Mouse (Mus musculus): ENCODE measurements around the gene Ccdc34. TPM values are rescaled to one million over a fixed set of nuclear protein-coding genes. Genes with fewer than 3 reads are reported as not detected.
A peak's percentile ranks its signal among the peaks of the same experiment; 100 is the strongest.

Gene Ccdc34
- polyA plus RNA-seq, 2 experiments = 36.1 to 37.3 TPM

GRCm38 (mm10) chr2:110201770-110202169, 184.2 kb downstream of the Ccdc34 start:
- H3K9ac ChIP-seq (ENCODE audit: low read depth, low read length, severe bottlenecking) = no peak overlapping the region
- TF ChIP-seq POLR2A (IDR thresholded peaks at IDR 0.05; ENCODE audit: borderline replicate concordance, extremely low read depth, insufficient read depth, insufficient read length) = no peak
- ATAC-seq (ENCODE audit: low FRiP score, low read depth) = no peak
- H3K27ac ChIP-seq (replicated peaks; ENCODE audit: low read depth, low read length) = no peak overlapping the region
- H3K4me2 ChIP-seq (replicated peaks; ENCODE audit: low read depth, low read length, severe bottlenecking) = no peak overlapping the region
- no peak overlapping the region for H3K4me3 ChIP-seq (replicated peaks; ENCODE audit: low read length)
- WGBS = 41% methylated on average over 4 of the region's 4 CpGs
- H3K36me3 ChIP-seq (ENCODE audit: control insufficient read depth, insufficient read depth, low read length) = no peaks in the 10 kb centered on the region
- no peaks in the 10 kb centered on the region for H3K9me3 ChIP-seq (ENCODE audit: control insufficient read depth, low read length)
- no peaks in the 10 kb centered on the region for H3K27me3 ChIP-seq (ENCODE audit: control insufficient read depth, insufficient read depth, low read length)
- H3K4me1 ChIP-seq (ENCODE audit: control insufficient read depth, insufficient read depth, low read length) = 0 out of 2 replicates have a peak, but pooled peaks cover 3% of the 10 kb centered on the region
- no peak for DNase-seq (ENCODE audit: low spot score)

DNA sequence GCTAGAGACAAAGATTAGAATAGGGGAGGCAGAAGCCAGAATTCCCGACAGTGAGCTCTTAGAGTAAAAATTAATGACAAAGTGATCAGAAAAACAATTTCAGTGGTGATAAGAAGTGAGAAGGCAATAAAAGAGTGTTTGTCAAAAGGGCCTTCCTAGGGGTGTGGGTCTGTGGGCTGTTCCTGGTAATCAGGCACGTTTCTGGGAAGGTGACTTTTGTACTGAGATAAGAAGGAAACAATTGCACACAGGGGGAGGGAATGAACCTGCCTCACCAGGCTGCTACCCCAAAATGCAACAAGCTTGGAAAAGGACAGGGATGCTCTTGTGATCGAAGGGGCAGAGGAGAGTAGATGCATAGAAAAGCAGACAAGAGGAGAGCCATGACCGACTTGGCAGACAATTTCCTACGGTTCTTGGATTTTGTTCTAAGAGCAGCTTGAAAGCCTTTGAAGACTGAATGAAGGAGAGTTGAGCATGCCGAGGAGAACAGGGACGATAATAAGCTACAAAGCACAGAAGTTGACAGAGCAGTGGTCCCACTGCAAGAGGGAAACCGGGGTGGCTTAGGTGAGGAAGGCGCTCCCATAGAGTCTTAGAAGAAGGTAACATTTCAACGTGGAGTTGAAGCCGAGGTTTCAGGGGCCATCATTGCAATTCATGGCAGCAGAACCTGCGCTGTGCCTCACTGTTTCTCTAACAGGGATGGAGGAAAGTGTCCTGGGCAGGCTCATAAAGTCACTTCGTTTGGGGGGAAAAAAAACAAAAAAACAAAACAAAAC, 185.3 kb downstream of the Ccdc34 start:
- Histone ChIP-seq H3K36me3 (ENCODE audit: control insufficient read depth, insufficient read depth, low read length) (no peaks in the 10 kb centered on the region), H3K27ac (replicated peaks; ENCODE audit: low read depth, low read length) (no peak overlapping the region), H3K4me2 (replicated peaks; ENCODE audit: low read depth, low read length, severe bottlenecking) (no peak overlapping the region), H3K9ac (ENCODE audit: low read depth, low read length, severe bottlenecking) (no peak overlapping the region), H3K4me3 (replicated peaks; ENCODE audit: low read length) (no peak overlapping the region), H3K27me3 (ENCODE audit: control insufficient read depth, insufficient read depth, low read length) (no peaks in the 10 kb centered on the region), H3K4me1 (ENCODE audit: control insufficient read depth, insufficient read depth, low read length) (0 out of 2 replicates have a peak, but pooled peaks cover 3% of the 10 kb centered on the region), H3K9me3 (ENCODE audit: control insufficient read depth, low read length) (no peaks in the 10 kb centered on the region)
- TF ChIP-seq POLR2A (IDR thresholded peaks at IDR 0.05; ENCODE audit: borderline replicate concordance, extremely low read depth, insufficient read depth, insufficient read length) = no peak
- ATAC-seq (ENCODE audit: low FRiP score, low read depth) (no peak), DNase-seq (ENCODE audit: low spot score) (no peak)
- 67% methylated on average over 13 of the region's 13 CpGs for WGBS

DNA sequence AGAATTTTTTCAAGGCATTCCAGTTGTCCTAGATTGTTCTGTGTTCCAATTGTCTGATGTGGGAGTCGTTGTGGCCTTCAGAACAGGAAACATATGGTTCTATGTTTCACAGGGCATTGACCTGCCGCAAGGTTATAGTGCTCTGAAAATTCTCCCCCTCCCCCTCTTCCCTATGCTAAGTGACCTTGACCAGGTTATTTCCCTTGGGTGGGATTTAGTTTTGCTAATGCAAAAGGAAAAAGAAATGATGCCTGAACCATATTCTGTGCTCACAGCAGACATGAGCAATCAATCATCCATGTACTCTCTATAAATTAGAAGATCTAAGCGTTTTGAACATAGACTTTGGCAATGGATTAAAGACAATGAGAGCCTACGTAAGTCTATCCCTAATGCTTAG, 186.6 kb downstream of the Ccdc34 start:
- no peaks in the 10 kb centered on the region for H3K9me3 ChIP-seq (ENCODE audit: control insufficient read depth, low read length)
- ATAC-seq (ENCODE audit: low FRiP score, low read depth) = no peak
- WGBS = 52% methylated on average over 4 of the region's 4 CpGs
- H3K27me3 ChIP-seq (ENCODE audit: control insufficient read depth, insufficient read depth, low read length) = no peaks in the 10 kb centered on the region
- no peak overlapping the region for H3K9ac ChIP-seq (ENCODE audit: low read depth, low read length, severe bottlenecking)
- H3K4me3 ChIP-seq (replicated peaks; ENCODE audit: low read length) = no peak overlapping the region
- H3K27ac ChIP-seq (replicated peaks; ENCODE audit: low read depth, low read length) = no peak overlapping the region
- TF ChIP-seq POLR2A (IDR thresholded peaks at IDR 0.05; ENCODE audit: borderline replicate concordance, extremely low read depth, insufficient read depth, insufficient read length) = no peak
- 0 out of 2 replicates have a peak, but pooled peaks cover 3% of the 10 kb centered on the region for H3K4me1 ChIP-seq (ENCODE audit: control insufficient read depth, insufficient read depth, low read length)
- DNase-seq (ENCODE audit: low spot score) = no peak
- H3K4me2 ChIP-seq (replicated peaks; ENCODE audit: low read depth, low read length, severe bottlenecking) = no peak overlapping the region
- no peaks in the 10 kb centered on the region for H3K36me3 ChIP-seq (ENCODE audit: control insufficient read depth, insufficient read depth, low read length)

DNA sequence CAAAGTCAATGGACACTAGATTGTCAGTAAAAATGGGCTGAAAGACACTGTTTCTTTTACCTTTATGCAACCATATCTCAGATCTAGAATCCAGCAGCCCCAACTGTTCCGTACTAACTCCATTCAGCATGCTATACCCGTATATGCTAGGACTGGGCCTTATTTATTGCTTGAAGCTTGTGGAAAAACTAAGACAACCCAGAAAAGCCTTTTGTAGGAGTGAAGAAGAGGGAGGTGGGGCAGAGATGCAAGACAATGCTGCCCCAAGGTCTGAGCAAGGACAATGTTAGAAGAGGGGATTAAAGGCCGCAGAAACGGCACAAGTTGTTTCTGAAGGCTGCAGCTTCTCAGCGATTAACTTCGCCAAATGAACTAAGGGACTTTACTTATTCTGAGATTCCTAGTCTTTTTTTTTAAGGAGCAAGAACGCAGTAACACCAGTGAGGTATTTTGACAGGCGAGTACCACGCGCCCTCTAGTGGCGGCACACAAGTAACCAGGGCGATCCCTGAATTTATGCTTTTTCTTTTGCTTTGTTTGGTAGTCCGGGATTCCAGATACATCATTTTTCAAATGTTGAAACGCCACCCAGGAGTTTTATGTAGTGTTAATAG, 187.2 kb downstream of the Ccdc34 start:
- WGBS = 9% methylated on average over 14 of the region's 14 CpGs
- Histone ChIP-seq H3K4me3 (replicated peaks; ENCODE audit: low read length) (no peak overlapping the region), H3K9ac (ENCODE audit: low read depth, low read length, severe bottlenecking) (no peak overlapping the region), H3K27ac (replicated peaks; ENCODE audit: low read depth, low read length) (no peak overlapping the region), H3K27me3 (ENCODE audit: control insufficient read depth, insufficient read depth, low read length) (no peaks in the 10 kb centered on the region), H3K9me3 (ENCODE audit: control insufficient read depth, low read length) (no peaks in the 10 kb centered on the region), H3K4me2 (replicated peaks; ENCODE audit: low read depth, low read length, severe bottlenecking) (no peak overlapping the region), H3K36me3 (ENCODE audit: control insufficient read depth, insufficient read depth, low read length) (no peaks in the 10 kb centered on the region), H3K4me1 (ENCODE audit: control insufficient read depth, insufficient read depth, low read length) (0 out of 2 replicates have a peak, but pooled peaks cover 3% of the 10 kb centered on the region)
- DNase-seq (ENCODE audit: low spot score) (peak; percentile 68), ATAC-seq (ENCODE audit: low FRiP score, low read depth) (peak; percentile 74; the same call in 1 of the 2 replicates)
- no peak for TF ChIP-seq POLR2A (IDR thresholded peaks at IDR 0.05; ENCODE audit: borderline replicate concordance, extremely low read depth, insufficient read depth, insufficient read length)

- no peaks in the 10 kb centered on the region for H3K27me3 ChIP-seq (ENCODE audit: control insufficient read depth, insufficient read depth, low read length)
- peak overlapping the region; percentile 49 for H3K27ac ChIP-seq (replicated peaks; ENCODE audit: low read depth, low read length)
- no peak overlapping the region for H3K9ac ChIP-seq (ENCODE audit: low read depth, low read length, severe bottlenecking)
- peak; percentile 84 for ATAC-seq (ENCODE audit: low FRiP score, low read depth)
- H3K9me3 ChIP-seq (ENCODE audit: control insufficient read depth, low read length) = no peaks in the 10 kb centered on the region
- WGBS = 63% methylated on average over 8 of the region's 8 CpGs
- no peak overlapping the region for H3K4me2 ChIP-seq (replicated peaks; ENCODE audit: low read depth, low read length, severe bottlenecking)
- no peak for TF ChIP-seq POLR2A (IDR thresholded peaks at IDR 0.05; ENCODE audit: borderline replicate concordance, extremely low read depth, insufficient read depth, insufficient read length)
- no peak overlapping the region for H3K4me3 ChIP-seq (replicated peaks; ENCODE audit: low read length)
- DNase-seq (ENCODE audit: low spot score) = peak; percentile 74
- no peaks in the 10 kb centered on the region for H3K36me3 ChIP-seq (ENCODE audit: control insufficient read depth, insufficient read depth, low read length)
- peaks cover 5% of the 10 kb centered on the region; the same call in 1 of the 2 replicates for H3K4me1 ChIP-seq (ENCODE audit: control insufficient read depth, insufficient read depth, low read length)
Measured at GRCm38 (mm10) chr2:110210508-110211496, 193.2 kb downstream of the Ccdc34 start.
